13 mouse cellular contexts compared by ENCODE assay signal in genomic region chr7:89456380-89457076, GRCm38 (mm10). TPM values are rescaled to one million over a fixed set of nuclear protein-coding genes. Genes with fewer than 3 reads are reported as not detected.
A peak's percentile ranks its signal among the peaks of the same experiment; 100 is the strongest.
DNase-seq lines count a peak whose midpoint lies in the region; ATAC-seq lines count a peak whose summit lies in the region.
"Had no signal": no experiment of that assay in that cellular context is flagged by ENCODE, and none has a peak within 500 bp of the region (broad histone marks: within the 10 kb centered on the region; RNA-seq: fewer than 3 reads in every experiment).

No protein-coding gene starts in this region.

- no peaks in the 10 kb centered on the region for H3K4me1 ChIP-seq in forebrain, embryonic 11.5 days (replicated peaks; ENCODE audit: control insufficient read depth, insufficient read depth, low read length)
- peaks cover 7% of the 10 kb centered on the region for H3K4me1 ChIP-seq in forebrain, embryonic 12.5 days
- H3K4me1 ChIP-seq in midbrain, embryonic 14.5 days (ENCODE audit: control insufficient read depth, insufficient read depth, low read length) = no peaks in the 10 kb centered on the region
- no peaks in the 10 kb centered on the region for H3K4me1 ChIP-seq in midbrain, embryonic 16.5 days (ENCODE audit: control insufficient read depth, insufficient read depth, low read length)
- peaks cover 3% of the 10 kb centered on the region; the same call in 1 of the 2 replicates for H3K4me1 ChIP-seq in hindbrain, embryonic 14.5 days (replicated peaks; ENCODE audit: control insufficient read depth, insufficient read depth, low read length)
- H3K4me1 ChIP-seq in neural tube, embryonic 14.5 days (ENCODE audit: control insufficient read depth, insufficient read depth, low read length) = no peaks in the 10 kb centered on the region

- H3K9ac ChIP-seq in forebrain, embryonic 11.5 days (ENCODE audit: low read length) = no peak overlapping the region
- H3K9ac ChIP-seq in forebrain, embryonic 12.5 days = no peak overlapping the region
- H3K9ac ChIP-seq in midbrain, embryonic 14.5 days (replicated peaks; ENCODE audit: low read length) = no peak overlapping the region
- H3K9ac ChIP-seq in midbrain, embryonic 16.5 days (ENCODE audit: low read depth, low read length) = no peak overlapping the region
- H3K9ac ChIP-seq in hindbrain, embryonic 14.5 days = no peak overlapping the region
- no peak overlapping the region for H3K9ac ChIP-seq in neural tube, embryonic 14.5 days (replicated peaks; ENCODE audit: low read depth, low read length)

- no peak overlapping the region for H3K4me3 ChIP-seq in forebrain, embryonic 11.5 days (ENCODE audit: low read depth, low read length)
- no peak overlapping the region for H3K4me3 ChIP-seq in forebrain, embryonic 12.5 days (replicated peaks)
- no peak overlapping the region for H3K4me3 ChIP-seq in midbrain, embryonic 14.5 days (replicated peaks; ENCODE audit: low read depth, low read length)
- no peak overlapping the region for H3K4me3 ChIP-seq in midbrain, embryonic 16.5 days (ENCODE audit: low read depth, low read length)
- no peak overlapping the region for H3K4me3 ChIP-seq in hindbrain, embryonic 14.5 days (replicated peaks; ENCODE audit: low read length)
- H3K4me3 ChIP-seq in neural tube, embryonic 14.5 days (ENCODE audit: low read depth, low read length) = no peak overlapping the region
- H3K4me3 ChIP-seq: midbrain, embryonic 10.5 days had no signal

- DNase-seq in forebrain, embryonic 11.5 days (ENCODE audit: low spot score) = no peak
- peak; percentile 9 for DNase-seq in midbrain, embryonic 14.5 days
- no peak for DNase-seq in hindbrain, embryonic 14.5 days (ENCODE audit: low spot score)
- DNase-seq in testis, postnatal 14 days (ENCODE audit: low spot score) = no peak
- no peak for DNase-seq in layer of hippocampus, postnatal 25 days (ENCODE audit: extremely low spot score in 1 of 2, low spot score in 1 of 2)
- DNase-seq: adrenal gland, postnatal 14 days; kidney, postnatal 4 days; lung, adult 2 months; spleen, adult 18-20 months had no signal

- WGBS in forebrain, embryonic 11.5 days = 51% methylated on average over 7 of the region's 7 CpGs
- 50% methylated on average over 7 of the region's 7 CpGs for WGBS in forebrain, embryonic 12.5 days
- 55% methylated on average over 7 of the region's 7 CpGs for WGBS in midbrain, embryonic 14.5 days
- WGBS in midbrain, embryonic 16.5 days = 54% methylated on average over 7 of the region's 7 CpGs
- 32% methylated on average over 7 of the region's 7 CpGs for WGBS in hindbrain, embryonic 14.5 days
- WGBS in neural tube, embryonic 14.5 days = 41% methylated on average over 7 of the region's 7 CpGs

- H3K36me3 ChIP-seq in forebrain, embryonic 11.5 days (ENCODE audit: control insufficient read depth, insufficient read depth, low read length) = no peaks in the 10 kb centered on the region
- H3K36me3 ChIP-seq in forebrain, embryonic 12.5 days (replicated peaks) = no peaks in the 10 kb centered on the region
- no peaks in the 10 kb centered on the region for H3K36me3 ChIP-seq in midbrain, embryonic 14.5 days (ENCODE audit: control insufficient read depth, insufficient read depth, low read length)
- H3K36me3 ChIP-seq in midbrain, embryonic 16.5 days (ENCODE audit: control insufficient read depth, insufficient read depth, low read length) = no peaks in the 10 kb centered on the region
- no peaks in the 10 kb centered on the region for H3K36me3 ChIP-seq in hindbrain, embryonic 14.5 days (replicated peaks; ENCODE audit: control insufficient read depth, insufficient read depth)
- no peaks in the 10 kb centered on the region for H3K36me3 ChIP-seq in neural tube, embryonic 14.5 days (ENCODE audit: control insufficient read depth, insufficient read depth, low read length)
- H3K36me3 ChIP-seq: midbrain, embryonic 10.5 days had no signal

- H3K27ac ChIP-seq in forebrain, embryonic 11.5 days (ENCODE audit: low read depth, low read length) = no peak overlapping the region
- no peak overlapping the region for H3K27ac ChIP-seq in forebrain, embryonic 12.5 days
- no peak overlapping the region for H3K27ac ChIP-seq in midbrain, embryonic 14.5 days (replicated peaks; ENCODE audit: low read depth, low read length)
- no peak overlapping the region for H3K27ac ChIP-seq in midbrain, embryonic 16.5 days (ENCODE audit: low read length)
- peak overlapping the region; percentile 24; the same call in 1 of the 2 replicates for H3K27ac ChIP-seq in hindbrain, embryonic 14.5 days
- H3K27ac ChIP-seq in neural tube, embryonic 14.5 days (ENCODE audit: low read depth, low read length) = no peak overlapping the region
- H3K27ac ChIP-seq: midbrain, embryonic 10.5 days had no signal

- H3K27me3 ChIP-seq in forebrain, embryonic 11.5 days (ENCODE audit: control insufficient read depth, insufficient read depth, low read length) = no peaks in the 10 kb centered on the region
- no peaks in the 10 kb centered on the region for H3K27me3 ChIP-seq in forebrain, embryonic 12.5 days
- H3K27me3 ChIP-seq in midbrain, embryonic 14.5 days (ENCODE audit: control insufficient read depth, insufficient read depth, low read length) = no peaks in the 10 kb centered on the region
- H3K27me3 ChIP-seq in midbrain, embryonic 16.5 days (ENCODE audit: control insufficient read depth, insufficient read depth, low read depth, low read length) = no peaks in the 10 kb centered on the region
- no peaks in the 10 kb centered on the region for H3K27me3 ChIP-seq in hindbrain, embryonic 14.5 days (ENCODE audit: control insufficient read depth, insufficient read depth, low read length)
- no peaks in the 10 kb centered on the region for H3K27me3 ChIP-seq in neural tube, embryonic 14.5 days (ENCODE audit: control insufficient read depth, insufficient read depth, low read length)

- no peaks in the 10 kb centered on the region for H3K9me3 ChIP-seq in forebrain, embryonic 11.5 days (ENCODE audit: control insufficient read depth, low read length)
- H3K9me3 ChIP-seq in forebrain, embryonic 12.5 days = no peaks in the 10 kb centered on the region
- no peaks in the 10 kb centered on the region for H3K9me3 ChIP-seq in midbrain, embryonic 14.5 days (ENCODE audit: control insufficient read depth, low read length)
- no peaks in the 10 kb centered on the region for H3K9me3 ChIP-seq in midbrain, embryonic 16.5 days (replicated peaks; ENCODE audit: control insufficient read depth, low read length, poor library complexity, severe bottlenecking)
- no peaks in the 10 kb centered on the region for H3K9me3 ChIP-seq in hindbrain, embryonic 14.5 days (ENCODE audit: control insufficient read depth, low read length)
- no peaks in the 10 kb centered on the region for H3K9me3 ChIP-seq in neural tube, embryonic 14.5 days (ENCODE audit: control insufficient read depth, low read length)
- H3K9me3 ChIP-seq: midbrain, embryonic 10.5 days had no signal

- peak; percentile 49 for ATAC-seq in forebrain, embryonic 11.5 days (replicated peaks; ENCODE audit: low FRiP score)
- ATAC-seq in forebrain, embryonic 12.5 days (ENCODE audit: low FRiP score) = no peak
- no peak for ATAC-seq in midbrain, embryonic 14.5 days (ENCODE audit: low FRiP score, low TSS enrichment)
- ATAC-seq in midbrain, embryonic 16.5 days = no peak
- no peak for ATAC-seq in hindbrain, embryonic 14.5 days (ENCODE audit: low FRiP score)
- peak; percentile 61; the same call in 1 of the 2 replicates for ATAC-seq in neural tube, embryonic 14.5 days (ENCODE audit: low read depth)

- no peak overlapping the region for H3K4me2 ChIP-seq in forebrain, embryonic 11.5 days (ENCODE audit: low read depth, low read length, severe bottlenecking)
- H3K4me2 ChIP-seq in forebrain, embryonic 12.5 days = no peak overlapping the region
- no peak overlapping the region for H3K4me2 ChIP-seq in midbrain, embryonic 14.5 days (ENCODE audit: low read length)
- no peak overlapping the region for H3K4me2 ChIP-seq in midbrain, embryonic 16.5 days (ENCODE audit: low read length)
- H3K4me2 ChIP-seq in hindbrain, embryonic 14.5 days (replicated peaks) = no peak overlapping the region
- no peak overlapping the region for H3K4me2 ChIP-seq in neural tube, embryonic 14.5 days (ENCODE audit: low read depth, low read length)

RNA-seq across cellular contexts. Expression of gene Fzd4, which starts 52.4 kb away (rescaled TPM):
- polyA plus RNA-seq in forebrain, embryonic 11.5 days (2014; fragmentation: Nextera tagmentation; extraction: Ambion mirVana) = 4.1 and 5.0 TPM in 2 replicates
- polyA plus RNA-seq in forebrain, embryonic 12.5 days (2016; fragmentation: Nextera tagmentation; extraction: Ambion mirVana) = 2.4 and 3.3 TPM in 2 replicates
- polyA plus RNA-seq in midbrain, embryonic 14.5 days (2014; fragmentation: Nextera tagmentation; extraction: Ambion mirVana) = 1.4 and 2.6 TPM in 2 replicates
- polyA plus RNA-seq in midbrain, embryonic 16.5 days (2015; fragmentation: Nextera tagmentation; extraction: Ambion mirVana) = 1.6 and 1.7 TPM in 2 replicates
- 3.2 and 4.1 TPM in 2 replicates for polyA plus RNA-seq in hindbrain, embryonic 14.5 days (2014; fragmentation: Nextera tagmentation; extraction: Ambion mirVana)
- polyA plus RNA-seq in neural tube, embryonic 14.5 days (2014; fragmentation: Nextera tagmentation; extraction: Ambion mirVana) = 2.8 and 3.8 TPM in 2 replicates
- 1 to 10 TPM; 6.5 to 7.6 TPM for total RNA-seq in layer of hippocampus, postnatal 25 days (2021)

RNA-seq across cellular contexts. Expression of gene Tmem135, which starts 52.5 kb away (rescaled TPM):
- polyA plus RNA-seq in forebrain, embryonic 11.5 days (2014; fragmentation: Nextera tagmentation; extraction: Ambion mirVana) = 13.9 and 16.2 TPM in 2 replicates
- 19.2 and 26.4 TPM in 2 replicates for polyA plus RNA-seq in forebrain, embryonic 12.5 days (2016; fragmentation: Nextera tagmentation; extraction: Ambion mirVana)
- polyA plus RNA-seq in midbrain, embryonic 14.5 days (2014; fragmentation: Nextera tagmentation; extraction: Ambion mirVana) = 24.0 and 26.4 TPM in 2 replicates
- 26.9 and 28.8 TPM in 2 replicates for polyA plus RNA-seq in midbrain, embryonic 16.5 days (2015; fragmentation: Nextera tagmentation; extraction: Ambion mirVana)
- polyA plus RNA-seq in hindbrain, embryonic 14.5 days (2014; fragmentation: Nextera tagmentation; extraction: Ambion mirVana) = 30.9 and 32.7 TPM in 2 replicates
- polyA plus RNA-seq in neural tube, embryonic 14.5 days (2014; fragmentation: Nextera tagmentation; extraction: Ambion mirVana) = 31.7 and 36.4 TPM in 2 replicates
- 10 to 100 TPM; 59.1 to 63.4 TPM for total RNA-seq in layer of hippocampus, postnatal 25 days (2021)

Comparison
In these comparisons a context has a peak if more than half of its experiments do, and no peak if none do; other contexts are left out.
1. ATAC-seq: peak in forebrain, embryonic 11.5 days (single experiment) and neural tube, embryonic 14.5 days (single experiment); none in forebrain, embryonic 12.5 days (single experiment), midbrain, embryonic 14.5 days (single experiment), midbrain, embryonic 16.5 days (single experiment) and hindbrain, embryonic 14.5 days (single experiment).